Mouse (Mus musculus) hindbrain, postnatal 0 days (tissue): Measurements from ENCODE around the gene Cox8b. TPM values are rescaled to one million over a fixed set of nuclear protein-coding genes. Genes with fewer than 3 reads are reported as not detected.
A peak's percentile ranks its signal among the peaks of the same experiment; 100 is the strongest.

ENCODE experiments used
- ATAC-seq: fragments of 200-750 bp; cut with Nextera tagmentation; 2 replicates; pipeline ENCODE4 v1.8.0; 2017; ENCODE audit warnings: mild to moderate bottlenecking, moderate TSS enrichment, moderate library complexity
- DNase-seq: peaks from one replicate; pipeline ENCODE4 v3.0.0-alpha.2; 2015; ENCODE audit warnings: low spot score
- H3K27ac ChIP-seq: fragments of 300-500 bp; sonication (generic); 2 replicates; pipeline ENCODE4 v1.5.1; 2014; ENCODE audit warnings: mild to moderate bottlenecking
- H3K27me3 ChIP-seq: fragments of 300-500 bp; sonication (generic); 2 replicates; pipeline ENCODE4 v1.6.1; 2014; ENCODE audit warnings: low read length, mixed read lengths; ENCODE audit not compliant: insufficient read depth
- H3K36me3 ChIP-seq: fragments of 300-500 bp; sonication (generic); 2 replicates; pipeline ENCODE4 v1.6.1; 2014; ENCODE audit warnings: low read length, mixed read lengths; ENCODE audit not compliant: insufficient read depth
- H3K4me1 ChIP-seq: fragments of 300-500 bp; sonication (generic); 2 replicates; pipeline ENCODE4 v1.6.1; 2014; ENCODE audit warnings: antibody characterized with exemption, low read length, mixed read lengths; ENCODE audit not compliant: insufficient read depth
- H3K4me2 ChIP-seq: fragments of 300-500 bp; sonication (generic); 2 replicates; pipeline ENCODE4 v1.6.1; 2014; ENCODE audit warnings: low read depth, mild to moderate bottlenecking, low read length, moderate library complexity, mixed read lengths
- H3K4me3 ChIP-seq: fragments of 300-500 bp; sonication (generic); 2 replicates; pipeline ENCODE4 v1.5.1; 2014; ENCODE audit warnings: low read length
- H3K9ac ChIP-seq: fragments of 300-500 bp; sonication (generic); replicated peaks from 2 replicates; pipeline ENCODE4 v1.6.1; 2014; ENCODE audit warnings: mild to moderate bottlenecking, low read length, moderate library complexity, mixed read lengths
- H3K9me3 ChIP-seq: fragments of 300-500 bp; sonication (generic); 2 replicates; pipeline ENCODE4 v1.6.1; 2016; ENCODE audit warnings: low read length, mixed read lengths
- CTCF ChIP-seq: IDR thresholded peaks from 2 replicates; pipeline ENCODE4 v1.5.1; 2016; ENCODE audit warnings: antibody characterized with exemption, control low read depth, low read depth
- WGBS: fragments of 180-500 bp; shearing (Covaris S2); extraction: QIAGEN DNeasy Blood & Tissue Kit; methylation state at CpG from one replicate; pipeline ENCODE4 v1.1.7; 2014; 5-methylcytosine and 5-hydroxymethylcytosine counted together
- polyA plus RNA-seq: library from polyadenylated mRNA; unstranded; fragments of >200 nt; fragmentation: Nextera tagmentation; extraction: Ambion mirVana; gene quantifications from 2 replicates; pipeline ENCODE4 v1.2.1, GENCODE M21; 2015
- total RNA-seq: library from RNA; depleted of rRNA; stranded (reverse); fragments of >200 nt; gene quantifications from 2 replicates; pipeline ENCODE4 v1.2.3, GENCODE M21; 2014

Gene Cox8b
- total and polyA plus RNA-seq, 2 experiments from 2014 or later = not detected

DNA sequence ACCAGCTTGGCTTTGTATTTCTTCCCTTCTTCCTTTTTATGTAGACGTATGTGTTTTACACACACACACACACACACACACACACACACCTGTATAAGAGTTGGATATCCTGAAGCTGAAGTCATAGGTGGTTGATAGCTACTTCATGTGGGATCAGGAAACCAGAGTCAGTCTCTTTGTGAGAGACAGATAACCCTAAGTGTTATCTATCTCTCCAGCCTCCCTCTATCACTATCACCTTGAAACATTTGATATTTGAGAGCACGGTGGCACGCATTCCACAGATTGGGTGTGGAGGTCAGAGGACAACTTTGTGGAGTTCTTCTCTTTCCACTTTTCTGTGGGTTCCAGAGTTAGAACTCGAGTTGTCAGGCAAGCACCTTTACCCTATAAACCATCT is 19.7 kb upstream of the Cox8b start:
- Histone ChIP-seq H3K4me2 (no peak overlapping the region), H3K4me3 (no peak overlapping the region), H3K9me3 (no peaks in the 10 kb centered on the region), H3K36me3 (no peaks in the 10 kb centered on the region), H3K4me1 (peaks cover 13% of the 10 kb centered on the region), H3K9ac (no peak overlapping the region), H3K27ac (no peak overlapping the region), H3K27me3 (peaks cover 49% of the 10 kb centered on the region)
- no peak for TF ChIP-seq CTCF
- 79% methylated on average over 4 of the region's 4 CpGs for WGBS
- ATAC-seq (no peak), DNase-seq (no peak)

DNA sequence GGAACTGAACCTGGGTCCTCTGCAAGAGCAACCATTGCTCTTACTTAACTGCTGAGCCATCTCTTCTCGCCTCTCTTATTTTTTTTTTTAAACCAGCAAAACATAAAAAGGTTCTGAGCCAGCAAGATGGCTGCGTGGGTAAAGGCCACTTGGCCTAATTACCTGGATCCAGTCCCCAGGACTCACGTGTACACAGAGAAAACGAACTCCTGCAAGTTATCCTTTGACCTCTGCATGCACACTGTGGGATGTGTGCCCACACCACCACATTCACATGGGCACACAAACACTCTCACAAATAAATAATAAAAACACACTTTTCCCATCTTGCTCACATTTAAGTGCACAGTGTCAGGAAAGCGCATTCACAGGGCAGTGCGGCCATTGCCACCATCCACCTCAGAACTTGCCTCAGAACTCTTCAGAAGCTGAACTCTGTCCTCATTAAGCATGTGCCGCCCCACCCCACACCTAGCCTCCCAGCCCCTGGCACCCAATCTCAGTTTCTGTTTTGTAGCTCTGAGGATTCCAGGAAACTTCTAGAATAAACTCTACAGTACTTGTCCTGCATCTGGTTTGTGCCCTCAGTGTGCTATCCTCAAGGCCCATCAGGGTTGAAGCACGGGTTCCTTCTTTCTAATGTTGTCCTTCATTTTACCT is 13.9 kb upstream of the Cox8b start:
- 86% methylated on average over 8 of the region's 8 CpGs for WGBS
- H3K4me1 ChIP-seq = no peaks in the 10 kb centered on the region
- 0 out of 2 replicates have a peak, but pooled peaks cover 4% of the 10 kb centered on the region for H3K27me3 ChIP-seq
- no peak overlapping the region for H3K4me3 ChIP-seq
- H3K4me2 ChIP-seq = no peak overlapping the region
- H3K27ac ChIP-seq = no peak overlapping the region
- TF ChIP-seq CTCF = no peak
- H3K36me3 ChIP-seq = no peaks in the 10 kb centered on the region
- ATAC-seq (no peak), DNase-seq (no peak)
- no peaks in the 10 kb centered on the region for H3K9me3 ChIP-seq
- no peak overlapping the region for H3K9ac ChIP-seq

DNA sequence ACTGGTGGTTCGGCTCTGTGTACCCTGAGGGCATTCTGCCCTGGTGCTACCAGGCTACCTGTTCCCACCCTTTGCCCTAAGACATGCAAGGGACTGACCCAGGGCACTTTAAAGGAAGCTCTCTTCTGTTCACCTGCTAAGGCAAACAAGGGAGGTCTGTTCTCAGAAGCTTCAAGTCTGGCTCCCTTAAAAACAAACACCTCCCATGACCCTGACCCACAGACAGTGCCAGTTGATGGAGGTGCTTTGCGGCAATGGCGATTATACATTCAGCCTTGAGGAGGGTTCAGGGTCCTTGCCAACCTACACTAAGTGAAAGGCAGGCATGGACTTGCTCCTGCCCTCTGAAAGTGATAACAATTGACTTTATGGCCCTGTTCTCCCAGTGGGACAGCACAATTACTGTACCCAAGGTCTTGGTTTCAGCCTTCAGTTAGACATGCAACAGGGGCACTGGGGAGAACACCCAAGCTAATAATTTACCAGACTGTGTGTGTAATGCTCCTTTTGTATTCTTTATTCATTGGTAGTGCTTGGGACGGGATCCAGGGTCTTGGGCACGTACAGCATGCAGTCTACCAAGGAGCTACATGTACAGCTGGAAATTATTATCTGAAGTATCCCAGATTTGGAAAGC is 12.7 kb upstream of the Cox8b start:
- Histone ChIP-seq H3K4me3 (no peak overlapping the region), H3K36me3 (no peaks in the 10 kb centered on the region), H3K27me3 (0 out of 2 replicates have a peak, but pooled peaks cover under 1% of the 10 kb centered on the region), H3K9me3 (no peaks in the 10 kb centered on the region), H3K4me2 (no peak overlapping the region), H3K9ac (no peak overlapping the region), H3K4me1 (peaks cover 5% of the 10 kb centered on the region; the same call in 1 of the 2 replicates), H3K27ac (no peak overlapping the region)
- WGBS = 76% methylated on average over 5 of the region's 5 CpGs
- TF ChIP-seq CTCF = no peak
- ATAC-seq (no peak), DNase-seq (no peak)

DNA sequence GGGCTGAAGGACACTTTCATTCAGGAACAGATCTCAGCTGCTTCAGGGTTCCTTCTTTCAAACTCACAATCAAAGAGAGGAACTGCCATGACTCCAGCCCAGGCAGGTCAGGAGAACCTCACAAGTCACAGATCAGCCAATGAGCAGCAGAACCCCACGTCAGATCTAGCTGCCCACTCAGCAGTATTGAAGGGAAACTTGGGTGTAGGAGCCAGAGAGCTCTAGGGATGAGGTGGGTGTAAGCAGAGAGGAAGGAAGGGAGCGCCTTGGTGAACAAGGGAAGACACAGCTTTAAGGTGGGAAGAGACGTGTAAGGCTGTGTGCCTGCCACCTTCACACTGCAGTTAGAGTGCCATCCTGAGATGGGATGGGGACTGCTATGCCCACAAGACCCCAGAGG is 12.0 kb upstream of the Cox8b start:
- WGBS = 63% methylated on average over 3 of the region's 3 CpGs
- Histone ChIP-seq H3K9me3 (no peaks in the 10 kb centered on the region), H3K4me2 (no peak overlapping the region), H3K27ac (no peak overlapping the region), H3K9ac (no peak overlapping the region), H3K36me3 (no peaks in the 10 kb centered on the region), H3K4me3 (no peak overlapping the region), H3K27me3 (no peaks in the 10 kb centered on the region), H3K4me1 (peaks cover 5% of the 10 kb centered on the region; the same call in 1 of the 2 replicates)
- no peak for DNase-seq
- ATAC-seq = no peak
- no peak for TF ChIP-seq CTCF

DNA sequence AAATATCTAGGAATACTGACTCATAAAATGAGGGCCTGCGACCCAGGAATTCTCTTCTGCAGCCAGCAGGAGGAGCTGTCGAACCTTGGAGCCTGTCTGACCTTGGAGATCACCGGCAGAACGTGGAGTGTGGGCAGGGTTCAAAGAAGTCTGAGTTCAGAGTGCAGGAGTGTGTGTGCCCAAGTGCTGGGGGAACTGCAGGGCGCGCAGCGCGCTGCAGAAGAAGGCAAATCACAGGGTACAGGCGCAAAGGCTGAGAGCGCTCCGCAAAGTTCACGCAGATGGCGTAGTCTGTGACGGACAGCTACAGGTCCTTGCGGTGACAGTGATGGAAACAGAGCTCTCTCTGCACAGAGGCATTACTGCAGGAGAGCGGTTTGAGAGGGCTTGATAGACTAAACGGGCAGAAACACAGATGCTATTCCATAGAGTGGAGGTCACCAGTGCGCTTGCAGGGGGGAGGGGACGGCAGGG is 8.4 kb upstream of the Cox8b start:
- WGBS = 1% methylated on average over 19 of the region's 19 CpGs
- ATAC-seq = peak; percentile 77
- H3K4me1 ChIP-seq = peaks cover 5% of the 10 kb centered on the region; the same call in 1 of the 2 replicates
- H3K36me3 ChIP-seq = no peaks in the 10 kb centered on the region
- H3K4me2 ChIP-seq = peak overlapping the region; percentile 83
- H3K27ac ChIP-seq = no peak overlapping the region
- no peaks in the 10 kb centered on the region for H3K9me3 ChIP-seq
- TF ChIP-seq CTCF = peak; percentile 88
- peak; percentile 78 for DNase-seq
- peak overlapping the region; percentile 38 for H3K4me3 ChIP-seq
- H3K27me3 ChIP-seq = no peaks in the 10 kb centered on the region
- 0 out of 2 replicates have a peak overlapping the region, but pooled peaks have one; percentile 13 for H3K9ac ChIP-seq

DNA sequence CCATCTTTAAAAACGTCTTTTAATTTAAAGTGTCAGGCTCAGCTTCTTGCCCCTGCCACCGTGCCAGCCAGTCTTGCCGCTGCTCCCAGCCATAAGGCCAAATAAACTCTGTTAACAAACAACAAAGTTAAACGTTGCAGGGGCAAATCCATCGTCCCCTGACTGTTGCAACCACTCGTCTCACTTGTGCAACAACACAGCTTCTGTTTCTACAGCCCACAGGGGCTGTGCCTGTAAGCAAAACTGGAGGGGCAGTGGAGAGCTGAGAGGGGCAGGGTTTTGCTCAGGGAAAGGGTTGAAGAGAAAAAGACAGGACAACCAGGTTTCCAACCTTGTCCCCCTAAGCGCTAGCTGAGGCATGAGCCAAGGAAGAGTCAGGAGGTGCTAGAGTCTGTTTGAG is 7.9 kb upstream of the Cox8b start:
- WGBS = 53% methylated on average over 7 of the region's 7 CpGs
- H3K36me3 ChIP-seq = no peaks in the 10 kb centered on the region
- H3K9ac ChIP-seq = no peak overlapping the region
- H3K4me2 ChIP-seq = peak overlapping the region; percentile 83
- no peak overlapping the region; the same call in 1 of the 2 replicates for H3K4me3 ChIP-seq
- H3K27ac ChIP-seq = no peak overlapping the region
- no peak for TF ChIP-seq CTCF
- no peaks in the 10 kb centered on the region for H3K27me3 ChIP-seq
- DNase-seq (no peak), ATAC-seq (no peak)
- peaks cover 5% of the 10 kb centered on the region; the same call in 1 of the 2 replicates for H3K4me1 ChIP-seq
- H3K9me3 ChIP-seq = no peaks in the 10 kb centered on the region

DNA sequence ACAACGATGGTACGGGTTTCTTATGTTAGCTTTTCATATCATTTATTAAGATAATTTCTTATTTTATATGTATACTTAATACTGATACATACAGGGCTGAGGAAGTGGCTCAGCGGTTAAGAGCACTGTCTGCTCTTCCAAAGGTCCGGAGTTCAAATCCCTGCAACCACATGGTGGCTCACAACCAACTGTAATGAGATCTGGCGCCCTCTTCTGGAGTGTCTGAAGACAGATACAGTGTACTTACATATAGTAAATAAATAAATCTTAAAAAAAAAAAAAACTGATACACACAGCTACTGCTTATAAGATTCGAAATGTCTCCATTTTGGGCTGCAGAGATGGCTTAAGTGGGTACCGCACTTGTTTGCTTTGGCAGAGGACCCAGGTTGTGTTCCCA is 7.5 kb upstream of the Cox8b start:
- Histone ChIP-seq H3K27ac (no peak overlapping the region), H3K4me1 (peaks cover 5% of the 10 kb centered on the region; the same call in 1 of the 2 replicates), H3K27me3 (no peaks in the 10 kb centered on the region), H3K9me3 (no peaks in the 10 kb centered on the region), H3K4me3 (no peak overlapping the region), H3K36me3 (no peaks in the 10 kb centered on the region), H3K4me2 (no peak overlapping the region), H3K9ac (no peak overlapping the region)
- peak; percentile 25; the same call in 1 of the 2 replicates for TF ChIP-seq CTCF
- WGBS = 82% methylated on average over 7 of the region's 7 CpGs
- ATAC-seq (no peak), DNase-seq (no peak)
